Mouse (Mus musculus) common myeloid progenitor, adult 5-6 weeks (primary cell): Measurements from ENCODE around the gene Vmn2r102. TPM values are rescaled to one million over a fixed set of nuclear protein-coding genes. Genes with fewer than 3 reads are reported as not detected.

ENCODE experiments used
- ATAC-seq: replicated peaks from 2 replicates; pipeline ENCODE4 v1.8.0; 2016; ENCODE audit warnings: low read depth, mild to moderate bottlenecking, moderate TSS enrichment, inconsistent platforms; ENCODE audit not compliant: poor library complexity, severe bottlenecking
- total RNA-seq: library from RNA; stranded (forward); fragments of 200-1000, 187-1606 nt; gene quantifications from 2 replicates; pipeline ENCODE4 v1.2.3, GENCODE M21; 2017

Vmn2r102 gene
- total RNA-seq: not detected in 2 replicates

DNA sequence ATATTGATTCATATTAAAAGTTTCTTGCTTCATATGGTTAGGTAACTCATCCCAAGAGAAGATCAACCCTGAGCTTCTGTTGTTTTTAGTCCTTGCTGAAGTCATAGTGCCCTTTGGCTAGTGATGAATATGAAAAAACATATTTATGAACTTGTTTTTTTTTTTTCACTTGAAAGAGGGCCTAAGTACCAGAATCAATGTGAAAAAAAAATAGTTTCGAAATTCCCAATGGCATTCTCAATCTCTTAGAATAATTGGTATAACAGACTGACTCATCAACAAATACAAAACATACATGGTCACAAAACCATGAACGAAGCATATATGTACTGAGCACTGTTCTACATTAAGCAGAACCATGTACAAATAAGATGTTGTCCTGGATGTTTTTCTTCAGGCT lies at the start of gene Vmn2r102:
Gene Vmn2r102 (plus strand): TSS at position 301 of the 400 bp plus-strand sequence.
- ATAC-seq: no peak

DNA sequence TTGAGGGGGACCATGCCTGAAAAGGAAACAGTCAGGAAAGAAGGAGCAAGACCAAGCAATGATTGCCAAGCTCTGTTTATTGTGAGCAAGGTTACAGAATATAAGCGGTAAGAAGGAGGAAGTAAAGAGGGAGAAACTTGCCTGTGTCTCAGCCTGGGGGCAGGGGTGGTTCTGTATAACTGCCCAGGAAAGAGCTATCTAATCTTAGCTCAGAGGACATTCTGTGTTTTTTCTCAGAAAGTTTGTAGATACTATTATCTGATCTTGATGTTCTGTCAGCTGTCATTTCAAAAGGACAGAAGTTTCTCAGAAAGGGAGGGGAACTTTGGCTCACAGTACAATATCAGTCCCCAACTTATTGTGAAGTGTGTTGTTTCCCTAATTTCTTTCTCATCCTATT lies 30.8 kb upstream of the Vmn2r102 start:
- no peak for ATAC-seq

DNA sequence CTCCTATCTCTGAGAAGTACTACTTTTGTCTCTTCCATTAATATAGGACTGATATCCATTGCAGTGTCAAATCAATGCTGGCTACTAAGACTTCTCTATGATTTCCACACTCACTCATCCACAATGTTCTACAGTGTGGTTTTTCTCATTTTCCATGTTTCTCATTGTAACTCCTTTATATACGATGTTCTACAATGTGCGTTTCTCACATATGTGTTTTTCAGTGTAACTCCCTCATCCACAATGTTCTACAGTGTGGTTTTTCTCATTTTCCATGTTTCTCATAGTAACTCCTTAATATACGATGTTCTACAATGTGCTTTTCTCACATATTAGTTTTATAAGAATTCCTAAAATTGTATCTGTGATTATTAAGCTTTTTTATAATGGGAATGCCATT lies 1.7 kb upstream of the Vmn2r102 start:
- no peak; the same call in 1 of the 2 replicates for ATAC-seq

DNA sequence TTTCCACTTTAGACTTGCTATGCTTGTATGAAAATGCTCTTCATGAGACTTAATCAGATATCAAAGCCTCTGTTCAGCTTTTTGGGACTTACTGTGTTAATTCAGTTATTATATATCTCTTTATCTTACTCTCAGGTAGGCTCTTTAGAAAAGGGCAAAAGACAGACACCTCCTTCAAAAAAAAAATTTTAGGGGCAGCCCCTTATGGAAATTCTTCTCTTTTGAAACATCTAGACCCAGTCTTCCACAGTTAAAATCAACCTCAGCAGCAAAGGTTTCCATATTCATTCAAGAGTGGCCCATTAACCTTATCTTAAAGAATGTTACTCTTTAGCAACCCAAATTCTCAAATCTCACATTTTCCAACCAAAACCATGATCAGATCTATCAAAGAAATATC lies 31.9 kb downstream of the Vmn2r102 start:
- ATAC-seq: no peak

Other genes with a start within 250 kb of the Vmn2r102 start
- not detected in 2 replicates for gene Vmn2r100, start 155.6 kb upstream of the Vmn2r102 start, total RNA-seq
- gene Vmn2r101, start 83.1 kb upstream of the Vmn2r102 start, total RNA-seq: not detected in 2 replicates
- not detected in 2 replicates for gene Vmn2r103, start 113.0 kb downstream of the Vmn2r102 start, total RNA-seq